Mouse (Mus musculus) heart, postnatal 0 days (tissue): ENCODE measurements around the gene Vmn1r15.

Experiments
- CTCF ChIP-seq: IDR thresholded peaks from 2 replicates; pipeline ENCODE4 v1.5.1; 2016; ENCODE audit warnings: antibody characterized with exemption, control low read depth, low read depth
- EP300 ChIP-seq: IDR thresholded peaks from 2 replicates; pipeline ENCODE4 v1.6.1; 2016; ENCODE audit warnings: antibody characterized with exemption, low read depth

- no peak for TF ChIP-seq CTCF
- no peak for TF ChIP-seq EP300
These were observed 3.2 kb downstream of the Vmn1r15 start for GRCm38 (mm10) chr6:57260990-57261389.
